Mouse (Mus musculus) kidney, adult 2 months (tissue): ENCODE measurements at regions not wholly inside any gene's neighbourhood (a gene's known extent, or its start where the extent isn't known, plus 50 kb on each side); places are given as distances from the start of the nearest gene placed in this dataset.

ENCODE experiments used
- CTCF ChIP-seq: fragments of 200-500 bp; conservative IDR thresholded peaks from 2 replicates; pipeline ENCODE4 v1.5.1; 2011; ENCODE audit warnings: low read depth, mild to moderate bottlenecking, control low read depth, low read length, moderate library complexity, mixed read lengths; ENCODE audit not compliant: insufficient read depth, insufficient read length
- POLR2A ChIP-seq: fragments of 200-500 bp; IDR thresholded peaks from one replicate; pipeline ENCODE4 v1.6.1; 2011; ENCODE audit warnings: low read depth, low read length, control low read depth

DNA sequence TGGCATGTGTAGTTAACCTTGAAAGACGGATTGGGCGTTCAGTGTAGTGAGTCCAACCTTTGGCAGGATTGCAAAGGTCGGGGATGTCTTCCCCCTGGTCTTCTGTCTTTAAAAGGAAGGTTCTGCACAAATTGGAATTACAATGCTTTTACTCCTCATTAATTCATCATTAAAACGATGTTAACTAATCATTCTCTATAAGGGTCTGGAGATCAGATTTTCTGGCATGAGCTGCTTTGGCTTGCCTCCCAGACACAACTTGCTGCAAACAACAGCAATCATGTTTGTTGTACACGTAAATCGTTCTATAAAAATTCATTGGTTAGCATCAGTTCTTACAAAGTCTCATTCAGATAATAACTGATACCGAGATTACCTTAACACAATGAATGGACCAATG is 315.9 kb downstream of the Tfec start:
- TF ChIP-seq POLR2A (no peak), CTCF (no peak)
